Mouse (Mus musculus) c-Kit-positive CD71-positive TER-119-positive erythroid progenitor cells, embryonic 14.5 days (primary cell): ENCODE measurements at regions not wholly inside any gene's neighbourhood (a gene's known extent, or its start where the extent isn't known, plus 50 kb on each side); places are given as distances from the start of the nearest gene placed in this dataset.

Experiments used
- DNase-seq: peaks from one replicate; pipeline ENCODE4 v3.0.0-alpha.2; 2013; ENCODE audit warnings: low spot score

GRCm38 (mm10) chr5:111944972-111945285, 211.2 kb downstream of the Gm26897 start:
- DNase-seq = no peak

DNA sequence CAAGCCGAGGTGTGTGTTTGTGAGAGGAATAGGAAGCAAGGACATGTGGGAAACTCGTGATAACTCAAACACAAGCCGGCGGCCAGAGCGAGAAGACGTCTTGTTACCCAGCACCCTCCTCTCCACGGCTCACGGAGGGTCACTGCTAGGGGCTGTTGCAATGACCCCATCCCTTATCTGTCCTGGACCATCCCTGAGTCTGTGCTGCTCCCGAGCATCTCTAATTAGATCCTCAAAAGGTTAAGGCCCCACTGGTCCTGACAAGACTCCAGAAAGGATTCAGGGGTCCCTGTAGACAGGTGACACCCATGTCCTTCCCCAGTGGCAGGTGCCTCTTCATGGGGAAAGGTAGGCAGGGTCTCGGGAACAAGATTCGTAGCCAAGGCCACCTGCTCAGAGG, 212.6 kb downstream of the Gm26897 start:
- no peak for DNase-seq

- DNase-seq = no peak
Measured at GRCm38 (mm10) chr5:111957698-111958097, 224.0 kb downstream of the Gm26897 start.

- no peak for DNase-seq
Measured at GRCm38 (mm10) chr5:111958226-111958625, 224.5 kb downstream of the Gm26897 start.

DNA sequence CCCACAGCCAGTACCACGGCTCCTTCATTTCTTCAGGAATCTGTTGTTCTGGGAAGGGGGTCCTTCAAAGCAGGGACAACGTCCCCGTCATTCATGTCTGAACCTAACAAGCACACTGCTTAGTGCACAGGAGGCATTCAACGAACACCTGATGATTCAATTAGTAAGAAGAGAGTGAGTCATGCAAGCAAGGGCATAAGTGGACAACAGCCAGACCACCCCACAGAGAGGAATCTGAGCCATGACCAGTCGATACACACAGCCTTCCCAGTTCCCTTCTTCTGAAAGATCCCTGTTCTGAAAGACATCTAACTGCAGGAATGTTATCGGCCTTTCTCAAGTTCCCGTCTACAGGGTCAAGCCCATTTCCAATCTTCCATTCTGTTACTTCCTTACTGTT, 231.6 kb downstream of the Gm26897 start:
- DNase-seq = no peak

DNA sequence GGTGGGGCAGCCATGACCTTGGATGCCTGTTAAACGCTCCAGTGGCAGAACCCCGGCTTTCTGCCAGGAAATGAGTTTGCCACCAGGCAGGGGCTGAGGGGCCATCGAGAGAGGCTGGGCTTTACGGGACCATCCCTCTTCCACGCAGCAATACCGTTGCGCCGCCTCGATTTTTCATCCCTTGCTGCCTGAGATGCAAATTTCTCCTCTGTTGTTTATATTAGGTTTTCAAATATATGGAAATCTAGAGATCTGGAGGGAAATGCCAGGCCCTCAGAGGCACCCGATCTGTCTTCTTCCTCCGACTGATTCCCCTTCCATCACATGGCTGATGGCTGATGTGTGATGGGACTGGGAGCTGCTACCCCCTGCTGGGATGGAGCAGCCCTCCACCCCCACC, 234.4 kb downstream of the Gm26897 start:
- DNase-seq = no peak

GRCm38 (mm10) chr5:111968701-111969100, 235.0 kb downstream of the Gm26897 start:
- no peak for DNase-seq

DNA sequence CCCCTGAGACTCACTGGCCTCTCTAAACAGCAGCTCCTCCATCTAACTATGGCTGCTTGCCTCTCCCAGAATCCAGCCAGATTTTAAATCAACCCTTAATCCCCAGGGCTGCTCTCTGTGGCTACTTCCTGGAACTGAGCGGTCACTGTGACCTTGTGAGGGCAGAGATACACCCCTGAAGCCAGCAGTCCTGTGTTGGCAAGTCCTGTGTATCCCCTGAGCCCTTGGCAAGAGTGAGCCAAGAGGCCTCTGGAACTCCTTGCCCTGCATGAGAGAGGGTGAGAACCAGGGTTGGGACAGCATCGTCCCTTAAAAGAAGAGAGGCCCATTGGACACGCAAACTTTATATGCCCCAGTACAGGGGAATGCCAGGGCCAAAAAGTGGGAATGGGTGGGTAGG, 237.5 kb downstream of the Gm26897 start:
- no peak for DNase-seq

GRCm38 (mm10) chr5:111971952-111972351, 238.2 kb downstream of the Gm26897 start:
- DNase-seq = no peak

DNA sequence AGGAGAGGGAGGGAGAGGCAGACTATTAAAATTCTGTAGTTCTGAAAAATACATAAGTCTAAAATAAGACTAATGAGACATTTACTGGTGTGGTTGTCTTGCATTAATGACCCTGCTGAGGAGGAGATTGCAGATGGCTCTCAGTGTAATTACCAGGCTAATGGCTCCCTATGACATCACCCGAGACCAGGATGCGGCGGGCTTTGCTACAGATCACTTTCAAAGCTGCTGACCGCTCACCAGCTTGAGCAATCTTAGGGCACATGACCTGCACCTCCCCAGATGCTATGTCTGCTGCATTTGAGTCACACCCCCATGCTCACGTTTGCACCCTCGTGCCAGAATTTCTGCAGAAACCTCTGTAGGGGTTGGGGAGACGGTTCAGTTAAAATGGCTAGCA, 242.0 kb downstream of the Gm26897 start:
- no peak for DNase-seq

DNA sequence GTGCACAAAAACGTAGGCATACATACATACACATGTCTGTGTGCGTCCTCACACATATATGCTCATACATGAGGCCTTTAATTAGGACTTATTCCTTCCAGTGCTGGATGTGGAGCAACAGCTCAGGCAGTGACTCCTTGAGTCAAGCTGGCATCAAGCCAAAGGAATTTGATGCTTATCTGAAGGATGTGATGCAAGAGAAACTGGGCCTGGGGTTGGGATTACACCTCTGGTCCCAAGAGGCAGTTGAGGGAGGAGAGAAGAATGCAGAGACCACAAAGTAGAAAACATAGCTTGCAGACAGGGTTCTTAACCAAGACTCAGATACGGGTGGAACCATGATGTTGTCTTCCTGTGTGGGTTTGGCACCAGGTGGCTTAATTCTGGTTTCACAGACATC, 245.9 kb downstream of the Gm26897 start:
- DNase-seq = no peak

- DNase-seq = no peak
Measured at GRCm38 (mm10) chr5:111982106-111982505, 248.4 kb downstream of the Gm26897 start.

- DNase-seq = no peak
Measured at GRCm38 (mm10) chr5:111985997-111986396, 252.3 kb downstream of the Gm26897 start.

DNA sequence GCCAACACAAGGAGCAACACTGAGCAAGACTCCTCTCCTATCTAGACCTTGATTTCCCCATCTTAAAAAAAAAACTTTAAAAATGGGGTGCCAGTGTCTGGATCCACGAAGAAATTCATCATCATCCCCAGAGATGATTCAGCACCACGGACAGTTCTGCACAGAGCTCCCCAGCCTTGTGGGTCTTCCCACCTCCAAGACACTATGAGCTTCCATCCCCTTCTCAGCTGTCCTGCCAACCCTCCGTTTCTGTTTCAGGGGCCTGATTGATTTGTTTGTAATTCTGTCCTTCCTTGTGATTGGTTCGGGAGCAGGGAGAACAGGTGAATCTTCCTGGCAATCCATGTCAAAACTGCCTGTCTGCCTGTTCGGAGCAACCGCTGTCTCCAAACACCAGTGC, 253.3 kb downstream of the Gm26897 start:
- DNase-seq = no peak

DNA sequence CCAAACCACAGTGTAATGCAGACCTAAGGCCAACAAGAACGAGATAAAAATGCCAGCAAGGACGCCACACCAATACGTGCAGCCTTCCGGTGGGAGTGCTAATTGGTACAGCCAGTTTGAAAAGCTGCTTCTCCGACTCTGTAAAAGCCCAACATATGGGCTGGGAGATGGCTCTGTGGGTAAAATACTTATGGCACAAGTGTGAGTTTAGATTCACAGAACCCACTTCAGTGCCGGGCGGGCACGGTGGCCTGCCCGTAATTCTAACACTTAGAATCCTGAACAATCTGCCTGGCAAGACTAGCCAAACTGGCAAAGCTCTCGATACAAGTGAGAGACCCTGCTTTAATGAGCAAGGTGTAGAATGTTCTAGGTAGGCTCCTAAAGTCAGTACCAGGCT, 258.1 kb downstream of the Gm26897 start:
- no peak for DNase-seq

GRCm38 (mm10) chr5:111993221-111993620, 259.1 kb downstream of the Cryba4 start:
- DNase-seq = no peak

GRCm38 (mm10) chr5:111993930-111994329, 258.4 kb downstream of the Cryba4 start:
- DNase-seq = no peak

GRCm38 (mm10) chr5:111996806-111997205, 255.5 kb downstream of the Cryba4 start:
- no peak for DNase-seq

DNA sequence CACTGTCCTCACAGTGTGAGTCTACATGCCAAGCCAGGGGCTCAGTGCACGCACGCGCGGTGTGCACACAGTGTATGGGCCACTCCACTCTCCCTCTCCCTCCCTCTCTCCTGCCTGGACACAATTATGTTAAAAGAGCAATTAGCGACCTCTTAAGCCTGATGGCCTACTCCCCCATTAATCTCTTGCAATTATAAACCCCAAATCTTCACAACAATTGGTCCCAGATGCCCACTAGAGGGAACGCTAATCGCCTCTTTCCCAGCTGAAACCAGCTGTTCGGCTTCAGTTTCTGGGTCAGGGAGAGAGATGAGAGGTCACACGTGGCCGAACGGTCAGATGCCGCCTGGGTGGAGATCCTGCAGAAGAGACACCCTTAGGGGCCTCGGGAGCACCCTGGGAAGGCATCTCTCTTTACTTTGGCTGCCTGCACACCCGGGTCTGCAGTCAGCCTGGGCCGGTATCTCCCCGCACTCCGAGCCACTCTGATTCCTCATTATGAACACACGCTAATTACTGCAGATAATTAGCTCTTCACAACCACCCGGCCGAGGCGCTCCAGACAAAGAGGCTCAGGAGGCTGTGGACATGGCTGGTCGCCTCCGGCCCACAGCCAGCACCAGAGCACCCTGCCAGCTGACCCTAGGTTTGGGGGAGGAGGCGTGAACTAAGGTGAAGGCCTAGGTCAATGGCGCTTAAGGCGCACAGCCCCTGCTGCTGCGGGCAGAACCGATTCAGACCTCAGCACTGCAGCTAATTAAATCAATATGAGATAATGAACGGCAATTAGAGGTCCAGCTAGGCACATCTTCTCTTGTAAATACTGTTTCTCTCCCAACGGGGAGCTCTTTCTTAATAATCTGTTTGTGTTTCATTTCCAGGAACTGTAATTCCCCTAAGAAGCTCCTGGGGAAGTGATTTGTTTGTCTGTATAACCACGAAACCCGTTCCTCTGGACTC, 250.3 kb downstream of the Cryba4 start:
- no peak for DNase-seq

- DNase-seq = no peak
Measured at GRCm38 (mm10) chr5:112002856-112003660, 249.3 kb downstream of the Cryba4 start.

- DNase-seq = no peak
Measured at GRCm38 (mm10) chr5:112004041-112004440, 248.3 kb downstream of the Cryba4 start.

GRCm38 (mm10) chr5:112012505-112013164, 239.7 kb downstream of the Cryba4 start:
- no peak for DNase-seq

- no peak for DNase-seq
Measured at GRCm38 (mm10) chr5:112018925-112019324, 233.4 kb downstream of the Cryba4 start.
